Mouse (Mus musculus) kidney, adult 2 months (tissue): ENCODE data around the gene Acot7. TPM values are rescaled to one million over a fixed set of nuclear protein-coding genes. Genes with fewer than 3 reads are reported as not detected.

Experiments used
- DNase-seq: peaks from one replicate; pipeline ENCODE4 v3.0.0; 2021
- H3K27ac ChIP-seq: fragments of 200-500 bp; 2 replicates; pipeline ENCODE4 v1.5.1; 2012; ENCODE audit warnings: low read depth, low read length, control low read depth, inconsistent platforms; ENCODE audit not compliant: insufficient read depth
- H3K27me3 ChIP-seq: fragments of 200-500 bp; replicated peaks from 2 replicates; pipeline ENCODE4 v1.6.1; 2012; ENCODE audit warnings: mild to moderate bottlenecking, moderate library complexity, low read length, inconsistent platforms; ENCODE audit not compliant: control insufficient read depth, insufficient read depth
- H3K36me3 ChIP-seq: fragments of 200-500 bp; 2 replicates; pipeline ENCODE4 v1.6.1; 2012; ENCODE audit warnings: mild to moderate bottlenecking, moderate library complexity, low read length, inconsistent platforms; ENCODE audit not compliant: control insufficient read depth, insufficient read depth
- H3K4me1 ChIP-seq: fragments of 200-500 bp; 2 replicates; pipeline ENCODE4 v1.6.1; 2011; ENCODE audit warnings: low read length; ENCODE audit not compliant: control insufficient read depth, insufficient read depth
- H3K4me3 ChIP-seq: fragments of 200-500 bp; 2 replicates; pipeline ENCODE4 v1.5.1; 2011; ENCODE audit warnings: mild to moderate bottlenecking, low read depth, low read length, control low read depth; ENCODE audit not compliant: insufficient read depth
- CTCF ChIP-seq: fragments of 200-500 bp; conservative IDR thresholded peaks from 2 replicates; pipeline ENCODE4 v1.5.1; 2011; ENCODE audit warnings: low read depth, mild to moderate bottlenecking, control low read depth, low read length, moderate library complexity, mixed read lengths; ENCODE audit not compliant: insufficient read depth, insufficient read length
- POLR2A ChIP-seq: fragments of 200-500 bp; IDR thresholded peaks from one replicate; pipeline ENCODE4 v1.6.1; 2011; ENCODE audit warnings: low read depth, low read length, control low read depth
- WGBS: fragments of 180-500 bp; shearing (Covaris S2); methylation state at CpG from one replicate; pipeline ENCODE4 v1.1.7; 2018; 5-methylcytosine and 5-hydroxymethylcytosine counted together
- polyA plus RNA-seq: library from polyadenylated mRNA; depleted of rRNA; stranded (reverse); fragments of >200 nt; gene quantifications from 2 replicates; pipeline ENCODE4 v1.2.3, GENCODE M21; 2012

The Acot7 gene
- polyA plus RNA-seq, 1 experiment, result 80.2 TPM

GRCm38 (mm10) chr4:152232411-152232903 is 54.5 kb downstream of the Acot7 start:
- no peak for DNase-seq
- no peak overlapping the region for H3K27ac ChIP-seq
- no peaks in the 10 kb centered on the region for H3K27me3 ChIP-seq
- H3K4me3 ChIP-seq, result no peak overlapping the region
- no peaks in the 10 kb centered on the region for H3K4me1 ChIP-seq
- WGBS, result 83% methylated on average over 4 of the region's 4 CpGs
- no peak for TF ChIP-seq CTCF
- TF ChIP-seq POLR2A, result no peak
- no peaks in the 10 kb centered on the region for H3K36me3 ChIP-seq

DNA sequence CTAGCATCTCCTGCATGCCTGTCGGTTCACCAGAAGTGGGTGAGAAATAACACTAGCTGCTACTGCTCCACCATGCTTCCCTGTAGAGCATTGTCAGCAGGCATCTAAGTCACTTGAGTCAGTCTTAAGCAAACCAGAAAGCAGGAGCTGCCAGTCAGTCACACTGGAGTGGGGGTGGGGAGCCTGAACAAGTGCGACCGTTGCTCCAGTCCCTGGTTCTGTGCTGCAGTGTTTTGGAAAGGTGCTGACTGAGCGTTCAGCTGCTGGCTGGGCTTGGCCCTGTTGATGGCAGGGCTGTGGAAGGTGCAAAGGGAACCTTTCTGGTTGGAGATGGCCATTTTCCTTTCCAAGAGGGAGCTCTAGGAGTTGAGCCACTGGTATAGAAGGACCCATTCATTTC is 62.0 kb downstream of the Acot7 start:
- no peak overlapping the region for H3K4me3 ChIP-seq
- no peak for TF ChIP-seq POLR2A
- TF ChIP-seq CTCF, result no peak
- no peak for DNase-seq
- 68% methylated on average over 4 of the region's 4 CpGs for WGBS
- no peaks in the 10 kb centered on the region for H3K36me3 ChIP-seq
- H3K4me1 ChIP-seq, result no peaks in the 10 kb centered on the region
- no peaks in the 10 kb centered on the region for H3K27me3 ChIP-seq
- H3K27ac ChIP-seq, result no peak overlapping the region

DNA sequence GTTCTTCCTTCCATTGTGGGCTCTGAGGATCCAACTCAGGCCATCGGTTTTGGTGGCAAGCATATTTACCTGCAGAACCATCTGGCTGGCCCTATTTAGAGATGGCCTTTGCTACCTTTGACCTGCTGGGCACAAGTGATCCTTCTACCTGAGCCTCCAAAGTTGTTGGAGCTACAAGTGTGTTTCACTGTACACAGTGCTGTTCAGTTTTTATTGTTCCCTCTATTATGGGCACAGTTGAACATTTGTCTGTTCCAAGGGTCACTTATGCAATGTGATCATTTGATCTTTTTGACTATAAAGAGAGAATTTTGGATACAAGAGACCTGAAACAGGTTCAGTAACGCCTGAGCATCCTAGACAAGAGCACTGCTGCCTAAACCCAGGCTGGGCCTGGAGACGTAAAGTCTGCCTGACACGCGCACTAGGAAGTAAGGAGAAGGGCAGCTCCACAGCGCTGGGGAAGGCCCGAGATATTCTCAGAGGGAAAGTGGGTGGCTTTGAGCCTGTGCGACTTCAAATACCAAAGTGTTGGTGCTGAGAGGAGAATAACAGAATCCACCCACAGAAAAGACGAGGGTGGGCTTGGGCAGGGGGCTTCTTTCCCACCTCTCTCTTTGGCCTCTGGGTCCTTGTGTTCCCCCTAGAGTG is 65.4 kb downstream of the Acot7 start:
- WGBS, result 90% methylated on average over 9 of the region's 9 CpGs
- Histone ChIP-seq H3K27me3 (no peaks in the 10 kb centered on the region), H3K36me3 (no peaks in the 10 kb centered on the region), H3K4me1 (no peaks in the 10 kb centered on the region), H3K27ac (no peak overlapping the region), H3K4me3 (no peak overlapping the region)
- no peak for DNase-seq
- TF ChIP-seq CTCF (no peak), POLR2A (no peak)

DNA sequence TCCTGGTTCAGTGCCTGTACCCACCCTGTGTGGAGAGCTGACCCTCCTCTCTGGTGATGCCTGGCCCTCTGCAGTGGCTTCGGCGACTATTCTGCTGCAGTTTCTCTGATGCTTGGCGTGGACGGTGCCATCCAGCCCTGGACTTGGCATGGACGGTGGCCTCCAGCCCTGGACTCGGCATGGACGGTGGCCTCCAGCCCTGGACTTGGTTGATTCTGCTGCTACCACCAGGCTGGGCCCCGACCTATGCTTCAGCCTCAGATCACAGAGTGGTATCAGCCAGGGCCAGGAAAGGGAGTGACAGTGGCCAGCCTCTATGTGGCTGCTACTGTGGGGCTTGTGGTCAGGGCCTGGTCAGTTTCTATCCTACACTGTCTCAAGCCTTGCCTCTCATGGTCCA is 66.0 kb downstream of the Acot7 start:
- Histone ChIP-seq H3K27me3 (no peaks in the 10 kb centered on the region), H3K27ac (no peak overlapping the region), H3K36me3 (no peaks in the 10 kb centered on the region), H3K4me1 (no peaks in the 10 kb centered on the region), H3K4me3 (no peak overlapping the region)
- no peak for TF ChIP-seq CTCF
- TF ChIP-seq POLR2A, result no peak
- DNase-seq, result no peak
- WGBS, result 95% methylated on average over 8 of the region's 8 CpGs

- no peaks in the 10 kb centered on the region for H3K4me1 ChIP-seq
- H3K27me3 ChIP-seq, result no peaks in the 10 kb centered on the region
- WGBS, result 82% methylated on average over 11 of the region's 11 CpGs
- H3K27ac ChIP-seq, result no peak overlapping the region
- H3K4me3 ChIP-seq, result no peak overlapping the region
- H3K36me3 ChIP-seq, result no peaks in the 10 kb centered on the region
- DNase-seq, result no peak
- no peak for TF ChIP-seq CTCF
- TF ChIP-seq POLR2A, result no peak
These were observed 66.9 kb downstream of the Acot7 start for GRCm38 (mm10) chr4:152244545-152245522.

DNA sequence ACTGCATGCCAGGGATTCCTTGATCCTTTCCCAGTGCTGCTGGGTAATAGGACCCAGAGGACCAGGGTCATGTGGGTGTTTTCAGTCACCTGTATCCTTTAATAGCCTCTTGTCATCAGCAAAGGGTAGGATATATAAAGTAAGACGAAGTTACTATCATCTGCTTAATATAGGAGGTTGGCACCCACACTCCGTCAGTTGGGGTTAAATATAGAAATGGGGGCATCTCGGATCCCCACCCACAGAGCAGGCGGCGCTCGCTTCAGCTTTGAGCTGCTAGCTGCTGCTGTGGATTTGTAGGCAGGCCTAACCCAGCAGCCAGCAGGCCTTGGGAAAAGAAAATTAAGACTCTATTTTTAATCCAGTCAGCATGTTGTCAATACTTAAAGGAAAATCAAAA is 68.1 kb downstream of the Acot7 start:
- no peak for TF ChIP-seq CTCF
- TF ChIP-seq POLR2A, result no peak
- Histone ChIP-seq H3K27ac (no peak overlapping the region), H3K36me3 (no peaks in the 10 kb centered on the region), H3K4me3 (no peak overlapping the region), H3K27me3 (no peaks in the 10 kb centered on the region), H3K4me1 (no peaks in the 10 kb centered on the region)
- no peak for DNase-seq
- 90% methylated on average over 6 of the region's 6 CpGs for WGBS

- Histone ChIP-seq H3K27ac (no peak overlapping the region), H3K27me3 (no peaks in the 10 kb centered on the region), H3K4me3 (no peak overlapping the region), H3K36me3 (no peaks in the 10 kb centered on the region), H3K4me1 (no peaks in the 10 kb centered on the region)
- WGBS, result 81% methylated on average over 3 of the region's 3 CpGs
- TF ChIP-seq POLR2A (no peak), CTCF (no peak)
- DNase-seq, result no peak
These were observed 69.3 kb downstream of the Acot7 start for GRCm38 (mm10) chr4:152247195-152247594.
